Mouse (Mus musculus) liver, embryonic 11.5 days (tissue): ENCODE results near the gene Pcyt1b. TPM values are rescaled to one million over a fixed set of nuclear protein-coding genes. Genes with fewer than 3 reads are reported as not detected.

Experiments used
- ATAC-seq: fragments of 200-750 bp; cut with Nextera tagmentation; replicated peaks from 2 replicates; pipeline ENCODE4 v1.8.0; 2017; ENCODE audit warnings: moderate number of reproducible peaks, mild to moderate bottlenecking, moderate TSS enrichment, moderate library complexity; ENCODE audit not compliant: low FRiP score
- DNase-seq: peaks from one replicate; pipeline ENCODE4 v3.0.0-alpha.2; 2017; ENCODE audit warnings: low spot score
- H3K27ac ChIP-seq: fragments of 300-500 bp; sonication (generic); 2 replicates; pipeline ENCODE4 v1.5.1; 2014; ENCODE audit warnings: mild to moderate bottlenecking, low read depth, low read length, control low read depth
- H3K27me3 ChIP-seq: fragments of 300-500 bp; sonication (generic); replicated peaks from 2 replicates; pipeline ENCODE4 v1.6.1; 2014; ENCODE audit warnings: low read length, mixed read lengths; ENCODE audit not compliant: control insufficient read depth, insufficient read depth
- H3K36me3 ChIP-seq: fragments of 300-500 bp; sonication (generic); 2 replicates; pipeline ENCODE4 v1.6.1; 2014; ENCODE audit warnings: mild to moderate bottlenecking, low read length, moderate library complexity, mixed read lengths; ENCODE audit not compliant: control insufficient read depth, insufficient read depth
- H3K4me1 ChIP-seq: fragments of 300-500 bp; sonication (generic); replicated peaks from 2 replicates; pipeline ENCODE4 v1.6.1; 2014; ENCODE audit warnings: low read length, mixed read lengths; ENCODE audit not compliant: control insufficient read depth, insufficient read depth
- H3K4me2 ChIP-seq: fragments of 300-500 bp; sonication (generic); 2 replicates; pipeline ENCODE4 v1.6.1; 2014; ENCODE audit warnings: mild to moderate bottlenecking, control low read depth, moderate library complexity
- H3K4me3 ChIP-seq: fragments of 300-500 bp; sonication (generic); 2 replicates; pipeline ENCODE4 v1.5.1; 2014; ENCODE audit warnings: low read depth, low read length, control low read depth
- H3K9ac ChIP-seq: fragments of 300-500 bp; sonication (generic); 2 replicates; pipeline ENCODE4 v1.6.1; 2014; ENCODE audit warnings: low read depth, low read length, control low read depth
- H3K9me3 ChIP-seq: fragments of 300-500 bp; sonication (generic); 2 replicates; pipeline ENCODE4 v1.6.1; 2016; ENCODE audit warnings: low read length, inconsistent platforms, mixed read lengths; ENCODE audit not compliant: control insufficient read depth
- WGBS: fragments of 180-500 bp; shearing (Covaris S2); extraction: QIAGEN DNeasy Blood & Tissue Kit; methylation state at CpG from one replicate; pipeline ENCODE4 v1.1.7; 2014; 5-methylcytosine and 5-hydroxymethylcytosine counted together
- polyA plus RNA-seq: library from polyadenylated mRNA; unstranded; fragments of >200 nt; fragmentation: Nextera tagmentation; extraction: Ambion mirVana; gene quantifications from 2 replicates; pipeline ENCODE4 v1.2.1, GENCODE M21; 2014

Pcyt1b gene
- polyA plus RNA-seq, 1 experiment from 2014 or later: 7.4 TPM

GRCm38 (mm10) chrX:93700528-93701225, 46.0 kb downstream of the Pcyt1b start:
- peak; percentile 35 for DNase-seq
- Histone ChIP-seq H3K27me3 (no peaks in the 10 kb centered on the region), H3K27ac (peak overlapping the region; percentile 41; the same call in 1 of the 2 replicates), H3K9ac (no peak overlapping the region), H3K9me3 (no peaks in the 10 kb centered on the region), H3K36me3 (no peaks in the 10 kb centered on the region), H3K4me2 (peak overlapping the region; percentile 33), H3K4me1 (peaks cover 6% of the 10 kb centered on the region), H3K4me3 (no peak overlapping the region)
- ATAC-seq: peak; percentile 98
- 34% methylated on average over 8 of the region's 8 CpGs for WGBS

GRCm38 (mm10) chrX:93712566-93712965, 57.9 kb downstream of the Pcyt1b start:
- no peak overlapping the region for H3K9ac ChIP-seq
- no peak for DNase-seq
- H3K27ac ChIP-seq: no peak overlapping the region
- H3K9me3 ChIP-seq: no peaks in the 10 kb centered on the region
- no peak overlapping the region for H3K4me3 ChIP-seq
- H3K36me3 ChIP-seq: no peaks in the 10 kb centered on the region
- WGBS: 55% methylated on average over 1 of the region's 1 CpGs
- no peaks in the 10 kb centered on the region for H3K27me3 ChIP-seq
- ATAC-seq: no peak
- H3K4me2 ChIP-seq: no peak overlapping the region
- H3K4me1 ChIP-seq: no peaks in the 10 kb centered on the region

GRCm38 (mm10) chrX:93729529-93729928, 74.9 kb downstream of the Pcyt1b start:
- WGBS: 71% methylated on average over 1 of the region's 1 CpGs

GRCm38 (mm10) chrX:93730854-93731253, 76.2 kb downstream of the Pcyt1b start:
- Histone ChIP-seq H3K4me2 (no peak overlapping the region), H3K9me3 (no peaks in the 10 kb centered on the region), H3K4me1 (no peaks in the 10 kb centered on the region), H3K27me3 (0 out of 2 replicates have a peak, but pooled peaks cover 2% of the 10 kb centered on the region), H3K27ac (no peak overlapping the region), H3K36me3 (no peaks in the 10 kb centered on the region), H3K9ac (no peak overlapping the region), H3K4me3 (no peak overlapping the region)
- WGBS: 88% methylated on average over 8 of the region's 8 CpGs
- ATAC-seq (no peak), DNase-seq (no peak)

More at GRCm38 (mm10) chrX:93729529-93729928, 74.9 kb downstream of the Pcyt1b start:
- no peak for ATAC-seq
- no peaks in the 10 kb centered on the region for H3K9me3 ChIP-seq
- no peak overlapping the region for H3K9ac ChIP-seq
- H3K4me2 ChIP-seq: no peak overlapping the region
- no peak overlapping the region for H3K27ac ChIP-seq
- no peak overlapping the region for H3K4me3 ChIP-seq
- no peaks in the 10 kb centered on the region for H3K4me1 ChIP-seq
- DNase-seq: no peak
- 0 out of 2 replicates have a peak, but pooled peaks cover 2% of the 10 kb centered on the region for H3K27me3 ChIP-seq
- H3K36me3 ChIP-seq: no peaks in the 10 kb centered on the region

- 0 out of 2 replicates have a peak, but pooled peaks cover 2% of the 10 kb centered on the region for H3K27me3 ChIP-seq
- H3K4me3 ChIP-seq: no peak overlapping the region
- no peaks in the 10 kb centered on the region for H3K4me1 ChIP-seq
- no peaks in the 10 kb centered on the region for H3K9me3 ChIP-seq
- no peak overlapping the region for H3K27ac ChIP-seq
- no peaks in the 10 kb centered on the region for H3K36me3 ChIP-seq
- no peak overlapping the region for H3K4me2 ChIP-seq
- H3K9ac ChIP-seq: no peak overlapping the region
- no peak for ATAC-seq
- DNase-seq: no peak
Observed at GRCm38 (mm10) chrX:93732407-93732806, 77.7 kb downstream of the Pcyt1b start.

GRCm38 (mm10) chrX:93732975-93733748, 78.5 kb downstream of the Pcyt1b start:
- WGBS: 52% methylated on average over 6 of the region's 6 CpGs
- H3K9ac ChIP-seq: no peak overlapping the region
- DNase-seq (no peak), ATAC-seq (no peak)
- H3K27ac ChIP-seq: no peak overlapping the region
- no peaks in the 10 kb centered on the region for H3K36me3 ChIP-seq
- H3K9me3 ChIP-seq: no peaks in the 10 kb centered on the region
- H3K4me2 ChIP-seq: no peak overlapping the region
- H3K27me3 ChIP-seq: 0 out of 2 replicates have a peak, but pooled peaks cover 2% of the 10 kb centered on the region
- no peak overlapping the region for H3K4me3 ChIP-seq
- no peaks in the 10 kb centered on the region for H3K4me1 ChIP-seq

GRCm38 (mm10) chrX:93749165-93749564, 94.5 kb downstream of the Pcyt1b start:
- ATAC-seq (peak; percentile 60), DNase-seq (no peak)

GRCm38 (mm10) chrX:93750566-93750965, 95.9 kb downstream of the Pcyt1b start:
- no peak for DNase-seq

More at GRCm38 (mm10) chrX:93749165-93749564, 94.5 kb downstream of the Pcyt1b start:
- no peak overlapping the region for H3K4me3 ChIP-seq
- H3K27ac ChIP-seq: no peak overlapping the region
- WGBS: 84% methylated on average over 1 of the region's 1 CpGs
- H3K4me1 ChIP-seq: peaks cover 3% of the 10 kb centered on the region; the same call in 1 of the 2 replicates
- no peaks in the 10 kb centered on the region for H3K9me3 ChIP-seq
- no peak overlapping the region for H3K9ac ChIP-seq
- no peaks in the 10 kb centered on the region for H3K27me3 ChIP-seq
- H3K36me3 ChIP-seq: no peaks in the 10 kb centered on the region
- no peak overlapping the region for H3K4me2 ChIP-seq

More at GRCm38 (mm10) chrX:93750566-93750965, 95.9 kb downstream of the Pcyt1b start:
- no peak overlapping the region for H3K4me3 ChIP-seq
- no peak overlapping the region for H3K9ac ChIP-seq
- peak; percentile 95 for ATAC-seq
- no peaks in the 10 kb centered on the region for H3K27me3 ChIP-seq
- H3K4me2 ChIP-seq: no peak overlapping the region
- no peaks in the 10 kb centered on the region for H3K36me3 ChIP-seq
- peaks cover 3% of the 10 kb centered on the region; the same call in 1 of the 2 replicates for H3K4me1 ChIP-seq
- no peaks in the 10 kb centered on the region for H3K9me3 ChIP-seq
- no peak overlapping the region; the same call in 1 of the 2 replicates for H3K27ac ChIP-seq
- 65% methylated on average over 6 of the region's 6 CpGs for WGBS
